Mouse (Mus musculus) midbrain, embryonic 13.5 days (tissue): ENCODE data around the gene Ing1. TPM values are rescaled to one million over a fixed set of nuclear protein-coding genes. Genes with fewer than 3 reads are reported as not detected.

Source experiments
- ATAC-seq: fragments of 200-750 bp; cut with Nextera tagmentation; 2 replicates; pipeline ENCODE4 v1.8.0; 2017; ENCODE audit warnings: mild to moderate bottlenecking, moderate TSS enrichment, moderate library complexity
- H3K27ac ChIP-seq: fragments of 300-500 bp; sonication (generic); 2 replicates; pipeline ENCODE4 v1.5.1; 2015; ENCODE audit warnings: inconsistent platforms, mild to moderate bottlenecking, moderate library complexity
- H3K27me3 ChIP-seq: fragments of 300-500 bp; sonication (generic); 2 replicates; pipeline ENCODE4 v1.6.1; 2015; ENCODE audit warnings: mild to moderate bottlenecking, inconsistent platforms
- H3K36me3 ChIP-seq: fragments of 300-500 bp; sonication (generic); 2 replicates; pipeline ENCODE4 v1.6.1; 2015; ENCODE audit warnings: mild to moderate bottlenecking, inconsistent platforms
- H3K4me1 ChIP-seq: fragments of 300-500 bp; sonication (generic); replicated peaks from 2 replicates; pipeline ENCODE4 v1.6.1; 2015; ENCODE audit warnings: inconsistent platforms
- H3K4me2 ChIP-seq: fragments of 300-500 bp; sonication (generic); replicated peaks from 2 replicates; pipeline ENCODE4 v1.6.1; 2015; ENCODE audit warnings: moderate library complexity, mild to moderate bottlenecking, inconsistent platforms
- H3K4me3 ChIP-seq: fragments of 300-500 bp; sonication (generic); replicated peaks from 2 replicates; pipeline ENCODE4 v1.5.1; 2015; ENCODE audit warnings: mild to moderate bottlenecking, inconsistent platforms
- H3K9ac ChIP-seq: fragments of 300-500 bp; sonication (generic); replicated peaks from 2 replicates; pipeline ENCODE4 v1.6.1; 2015; ENCODE audit warnings: mild to moderate bottlenecking, inconsistent platforms
- H3K9me3 ChIP-seq: fragments of 300-500 bp; sonication (generic); 2 replicates; pipeline ENCODE4 v1.6.1; 2016; ENCODE audit warnings: mild to moderate bottlenecking, inconsistent platforms
- WGBS: fragments of 180-500 bp; shearing (Covaris S2); methylation state at CpG from one replicate; pipeline ENCODE4 v1.1.7; 2015; 5-methylcytosine and 5-hydroxymethylcytosine counted together
- polyA plus RNA-seq: library from polyadenylated mRNA; unstranded; fragments of >200 nt; fragmentation: Nextera tagmentation; extraction: Ambion mirVana; gene quantifications from 2 replicates; pipeline ENCODE4 v1.2.1, GENCODE M21; 2015

Ing1 gene
- polyA plus RNA-seq, 1 experiment from 2014 or later: 46.7 TPM

GRCm38 (mm10) chr8:11570742-11571141 lies 15.4 kb downstream of the Ing1 start:
- Histone ChIP-seq H3K4me3 (no peak overlapping the region), H3K9me3 (no peaks in the 10 kb centered on the region), H3K27me3 (no peaks in the 10 kb centered on the region), H3K36me3 (peaks cover 21% of the 10 kb centered on the region), H3K9ac (no peak overlapping the region), H3K27ac (no peak overlapping the region), H3K4me2 (no peak overlapping the region), H3K4me1 (no peaks in the 10 kb centered on the region)
- 95% methylated on average over 4 of the region's 4 CpGs for WGBS
- ATAC-seq: no peak

GRCm38 (mm10) chr8:11571950-11572349 lies 16.6 kb downstream of the Ing1 start:
- 91% methylated on average over 10 of the region's 10 CpGs for WGBS
- no peak overlapping the region for H3K4me2 ChIP-seq

GRCm38 (mm10) chr8:11572428-11572827 lies 17.1 kb downstream of the Ing1 start:
- H3K27ac ChIP-seq: no peak overlapping the region

More at GRCm38 (mm10) chr8:11571950-11572349, 16.6 kb downstream of the Ing1 start:
- Histone ChIP-seq H3K4me1 (no peaks in the 10 kb centered on the region), H3K27me3 (no peaks in the 10 kb centered on the region), H3K9me3 (no peaks in the 10 kb centered on the region), H3K4me3 (no peak overlapping the region), H3K36me3 (peaks cover 11% of the 10 kb centered on the region), H3K27ac (no peak overlapping the region), H3K9ac (no peak overlapping the region)
- no peak for ATAC-seq

GRCm38 (mm10) chr8:11574911-11575603 lies 19.7 kb downstream of the Ing1 start:
- Histone ChIP-seq H3K4me1 (no peaks in the 10 kb centered on the region), H3K9me3 (no peaks in the 10 kb centered on the region), H3K27ac (no peak overlapping the region), H3K27me3 (no peaks in the 10 kb centered on the region), H3K4me2 (no peak overlapping the region), H3K9ac (no peak overlapping the region), H3K36me3 (no peaks in the 10 kb centered on the region), H3K4me3 (no peak overlapping the region)
- ATAC-seq: no peak
- WGBS: 90% methylated on average over 9 of the region's 9 CpGs

More at GRCm38 (mm10) chr8:11572428-11572827, 17.1 kb downstream of the Ing1 start:
- Histone ChIP-seq H3K36me3 (peaks cover 9% of the 10 kb centered on the region; the same call in 1 of the 2 replicates), H3K9ac (no peak overlapping the region), H3K4me2 (no peak overlapping the region), H3K4me1 (no peaks in the 10 kb centered on the region), H3K4me3 (no peak overlapping the region), H3K9me3 (no peaks in the 10 kb centered on the region), H3K27me3 (no peaks in the 10 kb centered on the region)
- WGBS: 75% methylated on average over 6 of the region's 6 CpGs
- no peak for ATAC-seq

- no peak for ATAC-seq
- Histone ChIP-seq H3K9me3 (no peaks in the 10 kb centered on the region), H3K27ac (no peak overlapping the region), H3K4me3 (no peak overlapping the region), H3K4me1 (no peaks in the 10 kb centered on the region), H3K4me2 (no peak overlapping the region), H3K9ac (no peak overlapping the region), H3K36me3 (no peaks in the 10 kb centered on the region), H3K27me3 (no peaks in the 10 kb centered on the region)
- WGBS: 63% methylated on average over 16 of the region's 16 CpGs
Observed at GRCm38 (mm10) chr8:11575604-11576384, 20.4 kb downstream of the Ing1 start.

- Histone ChIP-seq H3K36me3 (no peaks in the 10 kb centered on the region), H3K9me3 (no peaks in the 10 kb centered on the region), H3K27ac (no peak overlapping the region), H3K4me2 (no peak overlapping the region), H3K4me1 (no peaks in the 10 kb centered on the region), H3K27me3 (no peaks in the 10 kb centered on the region), H3K4me3 (no peak overlapping the region), H3K9ac (no peak overlapping the region)
- no peak for ATAC-seq
- 89% methylated on average over 21 of the region's 21 CpGs for WGBS
Observed at GRCm38 (mm10) chr8:11585513-11586373, 30.4 kb downstream of the Ing1 start.

- Histone ChIP-seq H3K27me3 (no peaks in the 10 kb centered on the region), H3K4me2 (no peak overlapping the region), H3K4me3 (no peak overlapping the region), H3K9me3 (no peaks in the 10 kb centered on the region), H3K9ac (no peak overlapping the region), H3K27ac (no peak overlapping the region), H3K4me1 (no peaks in the 10 kb centered on the region), H3K36me3 (no peaks in the 10 kb centered on the region)
- WGBS: 80% methylated on average over 2 of the region's 2 CpGs
- ATAC-seq: no peak
Observed at GRCm38 (mm10) chr8:11586374-11586745, 31.0 kb downstream of the Ing1 start.

GRCm38 (mm10) chr8:11591837-11592236 lies 36.5 kb downstream of the Ing1 start:
- Histone ChIP-seq H3K36me3 (no peaks in the 10 kb centered on the region), H3K27me3 (no peaks in the 10 kb centered on the region), H3K4me2 (no peak overlapping the region), H3K9ac (no peak overlapping the region), H3K27ac (no peak overlapping the region), H3K4me3 (no peak overlapping the region), H3K9me3 (no peaks in the 10 kb centered on the region), H3K4me1 (no peaks in the 10 kb centered on the region)
- 93% methylated on average over 4 of the region's 4 CpGs for WGBS
- ATAC-seq: no peak

- no peak for ATAC-seq
- no peaks in the 10 kb centered on the region for H3K9me3 ChIP-seq
- H3K4me2 ChIP-seq: no peak overlapping the region
- H3K27me3 ChIP-seq: no peaks in the 10 kb centered on the region
- no peak overlapping the region for H3K4me3 ChIP-seq
- H3K27ac ChIP-seq: no peak overlapping the region
- no peaks in the 10 kb centered on the region for H3K36me3 ChIP-seq
- WGBS: 48% methylated on average over 13 of the region's 13 CpGs
- no peaks in the 10 kb centered on the region for H3K4me1 ChIP-seq
- no peak overlapping the region for H3K9ac ChIP-seq
Observed at GRCm38 (mm10) chr8:11592296-11592695, 36.9 kb downstream of the Ing1 start.

- Histone ChIP-seq H3K9ac (no peak overlapping the region), H3K4me1 (no peaks in the 10 kb centered on the region), H3K4me2 (no peak overlapping the region), H3K27me3 (no peaks in the 10 kb centered on the region), H3K36me3 (no peaks in the 10 kb centered on the region), H3K27ac (no peak overlapping the region), H3K4me3 (no peak overlapping the region), H3K9me3 (no peaks in the 10 kb centered on the region)
- whole genome bisulfite sequencing: 78% methylated on average over 12 of the region's 12 CpGs
- no peak for ATAC-seq
Observed at GRCm38 (mm10) chr8:11593222-11593884, 38.0 kb downstream of the Ing1 start.

- Histone ChIP-seq H3K4me1 (no peaks in the 10 kb centered on the region), H3K27ac (no peak overlapping the region), H3K27me3 (no peaks in the 10 kb centered on the region), H3K4me3 (no peak overlapping the region), H3K9ac (no peak overlapping the region), H3K36me3 (peaks cover 6% of the 10 kb centered on the region), H3K9me3 (no peaks in the 10 kb centered on the region), H3K4me2 (no peak overlapping the region)
- no peak for ATAC-seq
- WGBS: 84% methylated on average over 5 of the region's 5 CpGs
Observed at GRCm38 (mm10) chr8:11600301-11600951, 45.1 kb downstream of the Ing1 start.
